In genomic region chr1:138912156-138912616, GRCm38 (mm10) we compare ENCODE assay signal across 8 mouse cellular contexts. TPM values are rescaled to one million over a fixed set of nuclear protein-coding genes. Genes with fewer than 3 reads are reported as not detected.
DNase-seq lines count a peak whose midpoint lies in the region; ATAC-seq and TF ChIP-seq lines count a peak whose summit lies in the region.

No protein-coding gene starts in this region.

- no peaks in the 10 kb centered on the region for H3K27me3 ChIP-seq in forebrain, embryonic 14.5 days (replicated peaks; ENCODE audit: control insufficient read depth, insufficient read depth, low read length)
- no peaks in the 10 kb centered on the region for H3K27me3 ChIP-seq in forebrain, embryonic 12.5 days
- no peaks in the 10 kb centered on the region for H3K27me3 ChIP-seq in stomach, postnatal 0 days (ENCODE audit: control insufficient read depth, insufficient read depth, low read length)

- intact Hi-C loops in heart, postnatal 10 days (cut with DNase I) = loop anchor here (5.0 kb wide), 2 partner anchors 50 to 170 kb away; partner anchors contain the start of gene Dennd1b

- no peaks in the 10 kb centered on the region for H3K4me1 ChIP-seq in forebrain, embryonic 14.5 days (ENCODE audit: control insufficient read depth, insufficient read depth, low read length)
- no peaks in the 10 kb centered on the region for H3K4me1 ChIP-seq in forebrain, embryonic 12.5 days
- no peaks in the 10 kb centered on the region for H3K4me1 ChIP-seq in stomach, postnatal 0 days (replicated peaks; ENCODE audit: control insufficient read depth, insufficient read depth)

- 42% methylated on average over 8 of the region's 8 CpGs for WGBS in forebrain, embryonic 14.5 days
- WGBS in forebrain, embryonic 12.5 days = 55% methylated on average over 8 of the region's 8 CpGs
- 20% methylated on average over 8 of the region's 8 CpGs for WGBS in stomach, postnatal 0 days

- TF ChIP-seq CTCF in stomach, postnatal 0 days (IDR thresholded peaks at IDR 0.05; ENCODE audit: low read depth) = peak; percentile 65

- H3K36me3 ChIP-seq in forebrain, embryonic 14.5 days (ENCODE audit: control insufficient read depth, insufficient read depth, low read length) = no peaks in the 10 kb centered on the region
- no peaks in the 10 kb centered on the region for H3K36me3 ChIP-seq in forebrain, embryonic 12.5 days (replicated peaks)
- no peaks in the 10 kb centered on the region for H3K36me3 ChIP-seq in stomach, postnatal 0 days (ENCODE audit: control insufficient read depth, insufficient read depth, low read length)

- no peaks in the 10 kb centered on the region for H3K9me3 ChIP-seq in forebrain, embryonic 14.5 days (replicated peaks; ENCODE audit: control insufficient read depth, low read length)
- H3K9me3 ChIP-seq in forebrain, embryonic 12.5 days = no peaks in the 10 kb centered on the region
- no peaks in the 10 kb centered on the region for H3K9me3 ChIP-seq in stomach, postnatal 0 days (ENCODE audit: control insufficient read depth, low read length)

- H3K4me3 ChIP-seq in forebrain, embryonic 14.5 days (ENCODE audit: low read depth, low read length) = no peak overlapping the region
- no peak overlapping the region for H3K4me3 ChIP-seq in forebrain, embryonic 12.5 days (replicated peaks)
- H3K4me3 ChIP-seq in stomach, postnatal 0 days (ENCODE audit: low read depth, low read length) = no peak overlapping the region

- no peak overlapping the region for H3K4me2 ChIP-seq in forebrain, embryonic 14.5 days (ENCODE audit: low read length)
- H3K4me2 ChIP-seq in forebrain, embryonic 12.5 days = no peak overlapping the region
- no peak overlapping the region; the same call in none of the 2 replicates for H3K4me2 ChIP-seq in stomach, postnatal 0 days (replicated peaks; ENCODE audit: low read depth)

- H3K27ac ChIP-seq in forebrain, embryonic 14.5 days (ENCODE audit: low read depth, low read length) = no peak overlapping the region
- no peak overlapping the region for H3K27ac ChIP-seq in forebrain, embryonic 12.5 days
- H3K27ac ChIP-seq in stomach, postnatal 0 days (replicated peaks) = no peak overlapping the region

- DNase-seq in forebrain, embryonic 14.5 days (ENCODE audit: low spot score) = peak; percentile 25
- DNase-seq in 3T3-L1 (ENCODE audit: low read depth, low spot score) = peak; percentile 56
- DNase-seq in c-Kit-positive CD71-negative TER-119-negative erythroid progenitor cells, embryonic 14.5 days (ENCODE audit: low read depth) = peak; percentile 23
- DNase-seq in heart, postnatal 10 days = peak; percentile 72
- DNase-seq in lung, adult 18-20 months = peak; percentile 67 to 84
- peak; percentile 31 for DNase-seq in stomach, postnatal 0 days (ENCODE audit: low spot score)
- no peak for DNase-seq in right cerebral cortex, postnatal 14 days

- no peak for TF ChIP-seq EP300 in stomach, postnatal 0 days (optimal IDR thresholded peaks at IDR 0.05)

- no peak overlapping the region for H3K9ac ChIP-seq in forebrain, embryonic 14.5 days (ENCODE audit: low read length)
- no peak overlapping the region for H3K9ac ChIP-seq in forebrain, embryonic 12.5 days
- H3K9ac ChIP-seq in stomach, postnatal 0 days (ENCODE audit: low read length) = no peak overlapping the region

- ATAC-seq in forebrain, embryonic 14.5 days = no peak
- no peak for ATAC-seq in forebrain, embryonic 12.5 days (ENCODE audit: low FRiP score)
- ATAC-seq in stomach, postnatal 0 days (ENCODE audit: low FRiP score, low TSS enrichment) = peak; percentile 71

RNA-seq across cellular contexts. Expression of gene Dennd1b, which starts 51.0 kb away (rescaled TPM):
- 6.1 and 8.4 TPM in 2 replicates for polyA plus RNA-seq in forebrain, embryonic 14.5 days (2014; fragmentation: Nextera tagmentation; extraction: Ambion mirVana)
- 12.9 and 14.5 TPM in 2 replicates for polyA plus RNA-seq in forebrain, embryonic 12.5 days (2016; fragmentation: Nextera tagmentation; extraction: Ambion mirVana)
- total RNA-seq in heart, postnatal 10 days (2021) = 10 to 100 TPM; 25.6 to 26.1 TPM
- polyA plus RNA-seq in stomach, postnatal 0 days (2015; fragmentation: Nextera tagmentation; extraction: Ambion mirVana) = 10.4 and 10.7 TPM in 2 replicates

RNA-seq across cellular contexts. Expression of gene 2310009B15Rik, which starts 55.5 kb away (rescaled TPM):
- polyA plus RNA-seq in forebrain, embryonic 14.5 days (2014; fragmentation: Nextera tagmentation; extraction: Ambion mirVana) = 37.7 and 49.8 TPM in 2 replicates
- polyA plus RNA-seq in forebrain, embryonic 12.5 days (2016; fragmentation: Nextera tagmentation; extraction: Ambion mirVana) = 55.5 and 61.9 TPM in 2 replicates
- 10 to 100 TPM; 17.1 to 18.2 TPM for total RNA-seq in heart, postnatal 10 days (2021)
- 50.6 and 52.8 TPM in 2 replicates for polyA plus RNA-seq in stomach, postnatal 0 days (2015; fragmentation: Nextera tagmentation; extraction: Ambion mirVana)
